Mouse (Mus musculus): ENCODE measurements around the gene Sys1.

DNA sequence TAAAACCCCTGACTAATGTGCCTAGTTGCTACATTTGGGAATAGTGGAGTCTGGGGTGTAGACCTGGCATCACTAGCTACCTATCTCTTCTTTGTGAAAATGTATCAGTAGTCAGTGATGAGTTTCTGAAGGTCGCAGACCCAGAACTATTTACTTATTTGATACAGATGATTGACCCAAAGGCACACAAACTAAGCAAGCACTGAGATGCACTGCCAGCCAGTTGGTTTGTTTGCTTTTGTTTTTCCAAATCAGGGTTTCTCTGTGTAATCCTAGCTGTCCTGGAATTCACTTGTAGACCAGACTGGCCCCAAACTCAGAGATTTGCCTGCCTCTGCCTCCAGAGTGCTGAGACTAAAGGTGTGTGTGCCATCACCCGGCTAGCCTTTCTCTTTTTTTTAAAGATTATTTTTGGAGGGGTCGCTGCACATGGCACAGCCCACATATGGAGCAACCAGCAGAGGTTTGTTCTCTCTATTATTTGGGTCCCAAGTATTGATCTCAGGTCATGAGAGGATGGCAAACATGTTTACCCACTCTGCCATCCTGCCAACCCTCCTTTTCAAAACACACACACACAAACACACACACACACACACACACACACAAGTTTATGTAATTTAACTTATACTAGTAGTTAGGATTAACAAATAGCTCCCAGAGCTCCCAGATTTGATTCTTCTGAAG lies 11.2 kb upstream of the Sys1 start:
- TF ChIP-seq CTCF (IDR thresholded peaks at IDR 0.05; ENCODE audit: control insufficient read depth, insufficient read depth, insufficient replicate concordance, low read depth, low read length) (no peak), POLR2A (IDR thresholded peaks at IDR 0.05; ENCODE audit: control insufficient read depth, low read depth, low read length) (no peak)

All from testis, adult 2 months (tissue).